Mouse (Mus musculus) CH12.LX (cell line): ENCODE results near the gene Fxyd1. TPM values are rescaled to one million over a fixed set of nuclear protein-coding genes. Genes with fewer than 3 reads are reported as not detected.

ENCODE experiments used
- DNase-seq: peaks from one replicate; pipeline ENCODE4 v3.0.0-alpha.2; 2013; ENCODE audit errors: extremely low read depth
- H3K27ac ChIP-seq: 2 replicates; pipeline ENCODE4 v1.5.1; 2012; ENCODE audit warnings: low read depth, mild to moderate bottlenecking, control low read depth, moderate library complexity; ENCODE audit not compliant: insufficient read depth
- H3K27me3 ChIP-seq: replicated peaks from 2 replicates; pipeline ENCODE3; 2012; ENCODE audit warnings: inconsistent platforms
- H3K36me3 ChIP-seq, 2 experiments: replicated peaks in 1 of 2; 2 replicates each; pipeline versions ENCODE3 to v1.6.1; 2012; ENCODE audit warnings: inconsistent platforms in 1 of 2, low read length in 1 of 2, mild to moderate bottlenecking in 1 of 2, mixed read lengths in 1 of 2, moderate library complexity in 1 of 2; ENCODE audit not compliant: control insufficient read depth in 1 of 2, insufficient read depth in 1 of 2
- H3K4me1 ChIP-seq, 2 experiments: 2 replicates each; pipeline ENCODE4 v1.6.1; 2012; ENCODE audit warnings: inconsistent platforms in 1 of 2, moderate library complexity in 1 of 2; ENCODE audit not compliant: insufficient read depth in 2 of 2, control insufficient read depth in 1 of 2
- H3K4me2 ChIP-seq: 2 replicates; pipeline ENCODE4 v1.6.1; 2012; ENCODE audit warnings: low read depth, mild to moderate bottlenecking, control low read depth; ENCODE audit not compliant: poor library complexity, insufficient read depth, severe bottlenecking
- H3K4me3 ChIP-seq, 3 experiments: fragments of 150-350 bp in 1 of 3; sonication (generic) in 1 of 3; replicated peaks in 1 of 3; 2 replicates each; pipeline versions ENCODE3 to v1.5.1; 2011 to 2012; ENCODE audit warnings: low read depth in 2 of 3, low read length in 2 of 3, mild to moderate bottlenecking in 2 of 3, moderate library complexity in 2 of 3, control low read depth in 1 of 3, improper control_type of control experiment in 1 of 3, inconsistent platforms in 1 of 3, mixed read lengths in 1 of 3; ENCODE audit not compliant: poor library complexity in 1 of 3
- H3K79me2 ChIP-seq: replicated peaks from 2 replicates; pipeline ENCODE4 v1.6.1; 2012; ENCODE audit warnings: mild to moderate bottlenecking, moderate library complexity; ENCODE audit not compliant: control insufficient read depth, poor library complexity, insufficient read depth, severe bottlenecking; ENCODE audit errors: extremely low read depth
- H3K9ac ChIP-seq: 2 replicates; pipeline ENCODE4 v1.6.1; 2012; ENCODE audit warnings: low read depth, mild to moderate bottlenecking, control low read depth, moderate library complexity; ENCODE audit not compliant: insufficient read depth
- H3K9me3 ChIP-seq: replicated peaks from 2 replicates; pipeline ENCODE3; 2012; ENCODE audit warnings: low read length, inconsistent platforms, mixed read lengths
- BHLHE40 ChIP-seq: IDR thresholded peaks from 2 replicates; pipeline ENCODE4 v1.6.1; 2011; ENCODE audit warnings: mild to moderate bottlenecking, low read depth, low read length, improper control_type of control experiment
- CHD1 ChIP-seq: IDR thresholded peaks from 2 replicates; pipeline ENCODE4 v1.6.1; 2012; ENCODE audit warnings: low read depth, low read length, improper control_type of control experiment, inconsistent platforms
- CHD2 ChIP-seq: IDR thresholded peaks from 2 replicates; pipeline ENCODE4 v1.6.1; 2011; ENCODE audit warnings: low read length, improper control_type of control experiment
- CTCF ChIP-seq, 2 experiments: IDR thresholded peaks in 1 of 2; conservative IDR thresholded peaks in 1 of 2; 2 replicates each; pipeline ENCODE4 v1.5.1; 2011 to 2012; ENCODE audit warnings: low read depth in 2 of 2, low read length in 2 of 2, improper control_type of control experiment in 1 of 2, inconsistent platforms in 1 of 2, mild to moderate bottlenecking in 1 of 2, moderate library complexity in 1 of 2
- E2F4 ChIP-seq: IDR thresholded peaks from 2 replicates; pipeline ENCODE4 v1.6.1; 2011; ENCODE audit warnings: low read depth, low read length, improper control_type of control experiment; ENCODE audit not compliant: insufficient replicate concordance
- EP300 ChIP-seq: IDR thresholded peaks from 2 replicates; pipeline ENCODE4 v1.6.1; 2011; ENCODE audit warnings: low read length, improper control_type of control experiment
- GABPA ChIP-seq: IDR thresholded peaks from 2 replicates; pipeline ENCODE4 v1.6.1; 2012; ENCODE audit warnings: low read depth, low read length, improper control_type of control experiment, inconsistent platforms; ENCODE audit not compliant: insufficient replicate concordance
- IRF4 ChIP-seq: IDR thresholded peaks from 2 replicates; pipeline ENCODE4 v1.6.1; 2014; ENCODE audit warnings: low read depth, mild to moderate bottlenecking, inconsistent platforms, low read length, improper control_type of control experiment
- JUN ChIP-seq: IDR thresholded peaks from 2 replicates; pipeline ENCODE4 v1.6.1; 2011; ENCODE audit warnings: low read depth, mild to moderate bottlenecking, low read length, improper control_type of control experiment, moderate library complexity; ENCODE audit not compliant: insufficient read depth
- JUND ChIP-seq: conservative IDR thresholded peaks from 2 replicates; pipeline ENCODE4 v1.6.1; 2011; ENCODE audit warnings: low read depth, low read length, improper control_type of control experiment
- KAT2A ChIP-seq: IDR thresholded peaks from 2 replicates; pipeline ENCODE4 v1.6.1; 2012; ENCODE audit warnings: low read length, improper control_type of control experiment, inconsistent platforms; ENCODE audit not compliant: insufficient replicate concordance
- MAFK ChIP-seq: IDR thresholded peaks from 2 replicates; pipeline ENCODE4 v1.6.1; 2011; ENCODE audit warnings: low read length, improper control_type of control experiment; ENCODE audit not compliant: insufficient replicate concordance
- MXI1 ChIP-seq: IDR thresholded peaks from 2 replicates; pipeline ENCODE4 v1.6.1; 2011; ENCODE audit warnings: mild to moderate bottlenecking, low read depth, low read length, improper control_type of control experiment
- NRF1 ChIP-seq: IDR thresholded peaks from 2 replicates; pipeline ENCODE4 v1.6.1; 2014; ENCODE audit warnings: low read depth, mild to moderate bottlenecking, inconsistent platforms, low read length, improper control_type of control experiment, moderate library complexity
- PAX5 ChIP-seq: IDR thresholded peaks from 2 replicates; pipeline ENCODE4 v1.6.1; 2012; ENCODE audit warnings: low read length, inconsistent platforms, mixed read lengths
- POLR2A ChIP-seq: IDR thresholded peaks from 2 replicates; pipeline ENCODE4 v1.6.1; 2011; ENCODE audit warnings: low read depth, mild to moderate bottlenecking, improper control_type of control experiment, low read length
- RAD21 ChIP-seq: IDR thresholded peaks from 2 replicates; pipeline ENCODE4 v1.6.1; 2011; ENCODE audit warnings: low read depth, mild to moderate bottlenecking, low read length, improper control_type of control experiment, moderate library complexity
- SIN3A ChIP-seq: IDR thresholded peaks from 2 replicates; pipeline ENCODE4 v1.6.1; 2012; ENCODE audit warnings: low read length, improper control_type of control experiment, inconsistent platforms
- SMC3 ChIP-seq: IDR thresholded peaks from 2 replicates; pipeline ENCODE4 v1.6.1; 2011; ENCODE audit warnings: low read depth, low read length, improper control_type of control experiment
- TCF12 ChIP-seq: IDR thresholded peaks from 2 replicates; pipeline ENCODE4 v1.6.1; 2014; ENCODE audit warnings: low read depth, mild to moderate bottlenecking, inconsistent platforms, low read length, improper control_type of control experiment
- UBTF ChIP-seq: IDR thresholded peaks from 2 replicates; pipeline ENCODE4 v1.6.1; 2012; ENCODE audit warnings: low read depth, mild to moderate bottlenecking, inconsistent platforms, low read length, improper control_type of control experiment, moderate library complexity
- USF2 ChIP-seq: conservative IDR thresholded peaks from 2 replicates; pipeline ENCODE4 v1.6.1; 2011; ENCODE audit warnings: low read depth, low read length, improper control_type of control experiment
- ZC3H11A ChIP-seq: IDR thresholded peaks from 2 replicates; pipeline ENCODE4 v1.6.1; 2012; ENCODE audit warnings: low read depth, mild to moderate bottlenecking, inconsistent platforms, low read length, improper control_type of control experiment
- ZKSCAN1 ChIP-seq: IDR thresholded peaks from 2 replicates; pipeline ENCODE4 v1.6.1; 2012; ENCODE audit warnings: low read depth, inconsistent platforms, low read length, improper control_type of control experiment, borderline replicate concordance
- ZMIZ1 ChIP-seq: IDR thresholded peaks from 2 replicates; pipeline ENCODE4 v1.6.1; 2012; ENCODE audit warnings: low read depth, mild to moderate bottlenecking, inconsistent platforms, low read length, improper control_type of control experiment
- dilution Hi-C: fragments of 300-500 bp; cut with MboI; formaldehyde crosslinking; loops from 2 replicates; pipeline ENCODE4 v1.14.3; 2020; ENCODE audit warnings: low sequenced_read_pairs; ENCODE audit not compliant: extremely low pct_unique_long_range_greater_than_20kb, extremely low pct_ligation_motif_present
- in situ Hi-C: fragments of 300-500 bp; cut with MboI; formaldehyde crosslinking; loops from 3 replicates; pipeline ENCODE4 v1.14.3; 2019; ENCODE audit warnings: low sequenced_read_pairs, low pct_ligation_motif_present, low pct_unique_long_range_greater_than_20kb, mixed read lengths
- polyA plus RNA-seq: library from polyadenylated mRNA; unstranded; fragments of >175 nt; gene quantifications from 2 replicates; pipeline ENCODE4 v1.2.1, GENCODE M21; 2012; ENCODE audit warnings: low read depth; ENCODE audit not compliant: insufficient read length
- total RNA-seq, 2 experiments: library from RNA; depleted of rRNA; stranded (reverse); fragments of 300-350 nt in 1 of 2; fragments of >200 nt in 1 of 2; gene quantifications; 2 replicates each; pipeline ENCODE4 v1.2.3; 2012 to 2014

The Fxyd1 gene
- total and polyA plus RNA-seq, 3 experiments: not detected

- TF ChIP-seq MAFK (no peak), EP300 (no peak), CTCF (conservative IDR thresholded peaks at IDR 0.05 in 1 of 2, IDR thresholded peaks at IDR 0.05 in 1 of 2; ENCODE audit: low read depth in 2 of 2, low read length in 2 of 2) (peak; percentile 89 to 90), JUN (no peak), ZC3H11A (peak; percentile 47), ZMIZ1 (no peak), UBTF (no peak), E2F4 (no peak), SIN3A (no peak), SMC3 (peak; percentile 93), IRF4 (no peak), KAT2A (no peak), RAD21 (peak; percentile 72), MXI1 (no peak), NRF1 (no peak), CHD2 (no peak), USF2 (no peak), JUND (no peak), CHD1 (no peak)
- no peaks in the 10 kb centered on the region for H3K9me3 ChIP-seq
- no peaks in the 10 kb centered on the region for H3K79me2 ChIP-seq
- dilution Hi-C loops: no loop called here
- H3K27me3 ChIP-seq: peaks cover 39% of the 10 kb centered on the region
- H3K4me3 ChIP-seq: no peak within 1 kb of the TSS
- H3K9ac ChIP-seq: no peak within 1 kb of the TSS
- peak; percentile 52 for DNase-seq
- H3K36me3 ChIP-seq: no peaks in the 10 kb centered on the region
- H3K27ac ChIP-seq: no peak within 1 kb of the TSS
- H3K4me2 ChIP-seq: no peak within 1 kb of the TSS
- in situ Hi-C loops: no loop called here
- H3K4me1 ChIP-seq: peaks cover 0 to 5% of the 10 kb centered on the region in 2 experiments; a peak in 2 of 4 replicates
Observed at GRCm38 (mm10) chr7:31059108-31059507, 2.1 kb upstream of the Fxyd1 start, which contains the start of gene Lgi4. Gene Lgi4 (plus strand): TSS chr7:31059342.

GRCm38 (mm10) chr7:31058211-31058610 lies 1.2 kb upstream of the Fxyd1 start:
- TF ChIP-seq JUN (no peak), PAX5 (no peak), ZKSCAN1 (no peak), ZMIZ1 (no peak), ZC3H11A (no peak), EP300 (no peak), TCF12 (no peak), BHLHE40 (no peak), MXI1 (no peak), POLR2A (no peak), GABPA (no peak)
- DNase-seq: no peak
- in situ Hi-C loops: no loop called here
- no peak overlapping the region for H3K9ac ChIP-seq
- no peak overlapping the region for H3K4me2 ChIP-seq
- dilution Hi-C loops: no loop called here
- H3K9me3 ChIP-seq: no peaks in the 10 kb centered on the region
- H3K36me3 ChIP-seq: no peaks in the 10 kb centered on the region
- peaks cover 0 to 5% of the 10 kb centered on the region in 2 experiments; a peak in 2 of 4 replicates for H3K4me1 ChIP-seq
- no peak overlapping the region for H3K27ac ChIP-seq
- H3K79me2 ChIP-seq: no peaks in the 10 kb centered on the region
- peaks cover 39% of the 10 kb centered on the region for H3K27me3 ChIP-seq
- H3K4me3 ChIP-seq: no peak overlapping the region
